Mouse (Mus musculus): ENCODE measurements around the gene Srm. TPM values are rescaled to one million over a fixed set of nuclear protein-coding genes. Genes with fewer than 3 reads are reported as not detected.

The Srm gene
- 0.93 TPM for polyA plus RNA-seq (2014; fragmentation: Illumina TruSeq; extraction: RNeasy Lipid Tissue Mini Kit (QIAGEN cat#74804); ENCODE audit: low read depth, low replicate concordance)

GRCm38 (mm10) chr4:148591171-148591630, at the start of gene Srm:
Gene Srm, plus strand, starts transcription at chr4:148591503.

GRCm38 (mm10) chr4:148558297-148559000, 32.9 kb upstream of the Srm start, which contains the start of gene Exosc10:
Gene Exosc10, plus strand, starts transcription at chr4:148558429.

GRCm38 (mm10) chr4:148602357-148603120, 11.2 kb downstream of the Srm start, which contains the start of gene Masp2:
Gene Masp2, plus strand, starts transcription at chr4:148602554.

GRCm38 (mm10) chr4:148626623-148627185, 35.4 kb downstream of the Srm start, which contains the start of gene Tardbp:
Gene Tardbp, minus strand, starts transcription at chr4:148627019.

GRCm38 (mm10) chr4:148643291-148644156, 52.2 kb downstream of the Srm start, which contains the start of gene Gm572:
Gene Gm572, plus strand, starts transcription at chr4:148643317.

Other genes with a start within 250 kb of the Srm start
- 3.4 TPM for gene Ubiad1, start 146.7 kb upstream of the Srm start, polyA plus RNA-seq (2014; fragmentation: Illumina TruSeq; extraction: RNeasy Lipid Tissue Mini Kit (QIAGEN cat#74804); ENCODE audit: low read depth, low replicate concordance)
- gene Mtor, start 142.9 kb upstream of the Srm start, polyA plus RNA-seq (2014; fragmentation: Illumina TruSeq; extraction: RNeasy Lipid Tissue Mini Kit (QIAGEN cat#74804); ENCODE audit: low read depth, low replicate concordance): 8.6 TPM
- not detected for gene Angptl7, start 91.0 kb upstream of the Srm start, polyA plus RNA-seq (2014; fragmentation: Illumina TruSeq; extraction: RNeasy Lipid Tissue Mini Kit (QIAGEN cat#74804); ENCODE audit: low read depth, low replicate concordance)
- 8.1 TPM for gene Exosc10, start 33.1 kb upstream of the Srm start, polyA plus RNA-seq (2014; fragmentation: Illumina TruSeq; extraction: RNeasy Lipid Tissue Mini Kit (QIAGEN cat#74804); ENCODE audit: low read depth, low replicate concordance)
- gene Masp2, start 11.1 kb downstream of the Srm start, polyA plus RNA-seq (2014; fragmentation: Illumina TruSeq; extraction: RNeasy Lipid Tissue Mini Kit (QIAGEN cat#74804); ENCODE audit: low read depth, low replicate concordance): not detected
- gene Tardbp, start 35.5 kb downstream of the Srm start, polyA plus RNA-seq (2014; fragmentation: Illumina TruSeq; extraction: RNeasy Lipid Tissue Mini Kit (QIAGEN cat#74804); ENCODE audit: low read depth, low replicate concordance): 696 TPM
- gene Gm572, start 51.8 kb downstream of the Srm start, polyA plus RNA-seq (2014; fragmentation: Illumina TruSeq; extraction: RNeasy Lipid Tissue Mini Kit (QIAGEN cat#74804); ENCODE audit: low read depth, low replicate concordance): not detected
- gene Casz1, start 212.9 kb downstream of the Srm start, polyA plus RNA-seq (2014; fragmentation: Illumina TruSeq; extraction: RNeasy Lipid Tissue Mini Kit (QIAGEN cat#74804); ENCODE audit: low read depth, low replicate concordance): 1.3 TPM